Mouse (Mus musculus) megakaryocyte, adult 5-6 weeks (primary cell): Measurements from ENCODE around the gene Zc3h8. TPM values are rescaled to one million over a fixed set of nuclear protein-coding genes. Genes with fewer than 3 reads are reported as not detected.

Source experiments
- ATAC-seq: 2 replicates; pipeline ENCODE4 v1.8.0; 2016; ENCODE audit warnings: mild to moderate bottlenecking, inconsistent platforms; ENCODE audit not compliant: poor library complexity, severe bottlenecking
- total RNA-seq, 2 experiments: library from RNA; stranded (forward) in 1 of 2; stranded (reverse) in 1 of 2; fragments of 153-499, 151-499 nt in 1 of 2; fragments of 221-1000, 200-1000 nt in 1 of 2; gene quantifications; 2 replicates each; pipeline versions ENCODE4 v1.2.3 to v1.2.4; 2015 to 2017

Zc3h8 gene
- 3.9 and 7.9 TPM in 2 replicates for total RNA-seq (2015)
- 4.7 and 6.9 TPM in 2 replicates for total RNA-seq (2017)

DNA sequence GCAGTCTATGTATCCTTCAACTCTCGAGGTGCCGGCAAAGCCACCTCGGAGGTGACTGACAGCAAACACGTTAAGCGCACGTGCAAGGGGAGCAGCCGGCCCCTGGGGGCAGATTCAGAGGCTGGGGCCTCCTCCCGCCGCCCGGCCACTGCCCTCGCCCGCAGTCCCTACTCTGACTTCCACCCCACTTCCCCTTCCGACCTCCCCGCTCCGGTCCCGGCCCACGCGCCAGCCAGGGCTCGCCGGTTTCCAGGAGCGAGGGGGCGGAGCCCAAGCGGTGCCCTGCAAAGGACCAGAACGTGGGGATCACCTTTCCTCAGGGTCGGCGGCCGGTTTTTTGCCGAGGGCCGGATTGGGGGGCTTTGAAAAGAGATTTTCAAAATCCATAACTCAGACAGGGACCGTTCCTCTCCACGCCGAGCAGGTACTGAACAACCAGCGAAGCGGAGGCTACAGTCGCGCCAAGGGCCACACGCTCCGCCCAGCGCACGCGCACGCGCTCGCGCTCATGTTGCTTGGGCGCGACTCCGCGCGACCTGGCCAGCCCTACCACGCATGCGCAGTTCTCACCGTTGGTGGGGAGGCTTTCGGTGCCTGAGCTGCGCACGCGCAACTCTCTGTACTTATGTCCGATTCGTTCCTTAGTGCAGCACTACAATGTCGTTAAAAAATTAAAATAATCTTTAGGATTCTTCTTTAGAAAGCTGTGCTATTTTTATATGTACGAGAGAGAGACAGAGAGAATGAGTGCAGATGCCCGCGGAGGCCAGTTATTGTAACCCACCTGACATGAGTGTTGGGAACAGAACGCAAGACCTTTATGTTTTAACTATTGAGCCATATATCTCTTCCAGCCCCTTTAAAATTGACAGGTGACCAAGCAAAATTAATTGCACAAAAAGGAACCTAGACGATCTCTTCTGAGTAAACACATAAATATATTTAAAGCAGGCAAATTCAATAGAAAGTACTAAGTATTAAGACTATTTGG, at the start of gene Zc3h8:
Zc3h8 (minus strand) TSS at position 540 of the 991 bp plus-strand sequence.
- ATAC-seq = peak; percentile 95

DNA sequence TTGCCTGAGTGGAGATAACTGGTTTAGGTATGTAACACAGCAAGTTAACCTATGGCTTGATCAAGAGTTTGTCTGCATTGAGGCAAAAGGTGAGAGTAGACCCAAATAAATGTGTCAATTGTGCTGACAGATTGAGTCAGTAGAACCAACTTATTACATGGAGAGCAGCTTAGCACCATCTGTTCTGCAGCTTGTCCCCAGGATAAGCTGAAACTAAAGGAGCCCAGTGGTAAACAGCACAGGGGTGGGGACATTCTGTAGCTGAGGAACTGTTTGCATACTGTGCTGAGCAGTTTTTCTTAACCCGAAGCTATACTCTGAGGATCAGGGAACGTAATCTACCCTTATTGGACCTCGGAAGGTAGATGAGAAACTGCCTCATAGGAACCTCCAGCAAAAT, 40.9 kb upstream of the Zc3h8 start:
- no peak for ATAC-seq

DNA sequence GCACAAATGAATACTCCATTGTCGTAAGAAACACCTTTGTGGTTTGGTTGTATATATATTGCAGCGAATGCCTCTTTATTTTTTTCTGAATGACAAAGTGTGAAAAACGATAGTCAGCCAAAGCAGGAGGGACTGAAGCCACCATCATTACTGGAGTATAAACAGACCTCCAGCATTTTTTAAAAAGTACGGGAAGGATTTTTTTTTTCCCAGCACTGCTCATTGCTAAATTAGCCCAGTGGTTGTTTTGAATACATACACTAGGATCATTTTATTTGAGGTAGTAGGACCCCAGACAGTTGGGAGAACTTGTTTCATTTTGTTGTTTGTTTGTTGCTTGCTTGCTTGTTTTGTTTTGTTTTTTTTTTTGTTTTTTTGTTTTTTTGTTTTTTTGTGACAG, 31.7 kb upstream of the Zc3h8 start:
- no peak for ATAC-seq

DNA sequence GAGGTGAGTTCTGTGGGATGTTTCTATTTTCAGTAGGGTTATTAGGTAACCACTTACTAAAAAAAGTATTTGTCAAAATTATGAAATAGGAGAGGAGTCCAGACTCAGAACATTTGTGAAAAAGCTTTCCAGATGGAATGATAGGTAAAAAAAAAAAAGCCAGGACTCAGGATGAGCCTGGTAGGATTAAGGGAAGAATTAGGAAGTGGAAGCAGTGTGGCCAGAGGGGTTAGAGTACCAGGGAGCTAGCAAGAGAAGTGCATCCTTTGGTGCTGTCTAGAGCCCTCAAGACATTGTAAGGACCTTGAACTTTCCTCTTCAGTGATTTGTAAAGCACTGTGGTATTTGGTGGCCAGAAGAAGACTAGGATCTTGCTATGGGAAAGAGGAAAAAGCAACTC, 28.4 kb upstream of the Zc3h8 start:
- ATAC-seq = no peak

DNA sequence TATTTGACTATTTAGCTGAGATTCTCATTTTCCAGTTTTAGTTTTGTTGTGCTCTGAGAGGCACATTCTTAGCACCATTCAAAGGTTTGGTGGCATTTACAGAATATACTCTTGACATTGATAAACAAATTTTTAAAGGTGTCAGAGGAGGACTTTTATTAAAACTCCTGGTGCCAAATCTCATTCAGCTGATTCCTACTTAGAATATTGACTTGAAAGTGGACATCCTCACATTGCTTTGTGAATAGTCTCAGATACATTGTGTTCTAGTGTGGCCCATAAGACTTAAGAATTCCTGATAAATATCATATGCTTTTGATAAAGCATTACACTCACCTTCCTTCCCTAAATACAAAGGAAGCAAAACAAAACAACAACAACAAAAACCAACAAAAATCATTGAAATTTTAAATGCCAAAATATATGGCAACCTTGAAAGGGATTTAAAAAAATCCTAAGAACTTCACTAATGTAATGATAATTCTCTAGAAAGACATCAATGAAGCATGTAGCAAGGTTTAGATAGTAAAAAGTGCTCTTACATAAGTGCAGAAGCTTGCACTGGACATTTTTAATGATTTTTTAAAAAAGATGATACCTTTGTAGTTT, 24.7 kb upstream of the Zc3h8 start:
- no peak for ATAC-seq

DNA sequence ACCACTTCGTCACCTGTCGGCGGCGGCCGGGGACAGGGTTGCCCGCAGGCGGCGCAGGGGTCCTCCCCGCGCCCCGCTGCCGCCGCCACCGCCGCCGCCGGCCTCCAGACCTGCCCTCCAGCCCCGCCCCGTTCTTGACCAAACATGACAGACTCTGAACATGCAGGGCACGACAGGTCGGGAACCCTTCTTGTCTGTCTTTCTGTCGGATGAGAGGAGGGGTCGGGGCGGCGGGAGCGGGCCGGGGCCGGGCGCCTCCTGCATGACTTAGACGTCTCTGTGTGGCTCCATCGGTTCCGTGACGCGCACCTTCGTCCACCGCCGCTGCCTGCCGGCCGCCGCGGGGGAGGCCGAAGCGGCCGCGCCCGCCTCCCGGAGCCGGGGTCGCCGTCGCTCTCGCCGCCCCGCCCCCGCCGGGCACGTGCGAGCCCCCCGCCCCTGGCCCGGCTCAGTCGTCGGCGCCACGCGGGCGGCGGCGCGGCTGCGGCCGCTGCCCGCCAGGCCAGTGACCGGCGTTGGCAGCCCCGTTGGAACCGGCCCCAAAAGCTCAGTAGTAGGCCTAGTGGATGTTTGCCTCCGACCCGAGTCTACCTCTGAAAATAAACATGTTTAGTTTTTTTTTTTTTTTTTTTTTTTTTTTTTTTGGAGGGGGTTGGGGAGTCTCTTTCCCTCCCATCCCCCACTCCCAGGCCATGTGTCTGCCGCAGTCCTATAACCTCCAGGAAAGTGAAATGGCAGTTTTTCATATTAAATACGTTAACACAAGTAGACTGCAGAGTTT, 24.0 kb upstream of the Zc3h8 start, which contains the start of gene Gm10762:
Gm10762 (minus strand) TSS at position 65 of the 781 bp plus-strand sequence.
- ATAC-seq = peak; percentile 59

DNA sequence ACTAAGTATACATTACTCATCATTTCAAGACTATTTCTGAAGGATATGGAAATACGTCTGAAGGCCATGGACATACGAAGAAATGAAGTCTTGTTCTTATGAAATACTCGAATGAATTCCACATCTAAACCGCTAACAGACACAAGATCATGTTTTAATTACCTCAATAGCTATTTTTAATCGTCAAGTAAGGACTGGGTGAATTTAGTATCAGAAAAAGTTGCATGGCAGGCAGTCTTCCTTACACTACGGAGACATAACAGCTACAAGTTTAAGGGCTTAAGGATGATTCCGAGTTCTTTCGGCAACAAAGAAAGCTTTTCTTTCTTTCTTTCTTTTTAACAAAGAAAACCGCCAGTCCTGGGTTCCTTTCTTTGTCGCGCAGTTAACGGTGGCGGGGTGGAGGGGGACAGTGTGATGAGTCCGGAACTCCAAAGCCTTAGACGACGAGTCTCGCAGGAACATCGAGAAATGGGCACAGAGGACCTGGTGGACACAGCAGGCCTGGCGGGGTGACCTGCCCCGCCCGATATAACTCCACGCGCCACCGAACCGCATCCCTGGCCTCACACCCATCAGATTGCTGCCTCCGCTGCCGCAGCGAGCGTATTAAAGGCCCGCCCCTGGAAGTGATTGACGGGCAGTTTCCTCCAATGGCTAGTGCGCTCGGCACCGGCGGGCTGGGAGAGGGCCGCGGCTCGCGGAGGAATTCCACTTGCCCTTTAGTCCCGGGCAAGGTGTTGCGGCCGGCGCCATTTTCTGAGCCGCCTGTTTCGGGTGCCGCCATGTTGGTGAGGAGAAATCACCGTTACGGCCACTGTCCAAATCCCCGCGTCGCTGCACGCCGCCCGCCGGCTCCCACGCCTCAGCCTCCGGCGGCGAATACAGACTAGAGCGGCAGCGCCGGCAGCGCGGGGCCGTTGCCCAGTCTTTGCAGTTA, 23.0 kb upstream of the Zc3h8 start, which contains the start of gene Zc3h6:
Zc3h6 (plus strand) TSS at position 762 of the 940 bp plus-strand sequence.
- ATAC-seq = peak; percentile 97

DNA sequence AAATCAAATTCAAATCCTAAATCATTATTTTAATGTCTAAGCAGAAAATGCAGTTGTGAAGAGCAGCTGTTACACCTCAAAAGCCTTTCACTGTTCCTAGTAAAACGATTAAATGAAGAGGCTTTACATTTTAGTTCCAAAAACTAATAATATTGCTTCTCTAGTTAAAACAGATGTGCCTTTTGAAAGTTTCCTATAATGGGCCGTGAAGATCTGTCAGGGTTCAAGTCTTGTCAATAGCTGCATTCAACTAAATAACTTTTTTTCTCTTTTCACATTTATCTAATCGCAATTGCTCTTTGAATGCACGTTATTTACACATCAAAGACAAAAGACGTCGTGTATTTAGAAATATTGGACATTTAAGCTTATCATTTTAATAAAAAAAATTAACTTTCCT, 22.4 kb upstream of the Zc3h8 start:
- ATAC-seq = no peak

DNA sequence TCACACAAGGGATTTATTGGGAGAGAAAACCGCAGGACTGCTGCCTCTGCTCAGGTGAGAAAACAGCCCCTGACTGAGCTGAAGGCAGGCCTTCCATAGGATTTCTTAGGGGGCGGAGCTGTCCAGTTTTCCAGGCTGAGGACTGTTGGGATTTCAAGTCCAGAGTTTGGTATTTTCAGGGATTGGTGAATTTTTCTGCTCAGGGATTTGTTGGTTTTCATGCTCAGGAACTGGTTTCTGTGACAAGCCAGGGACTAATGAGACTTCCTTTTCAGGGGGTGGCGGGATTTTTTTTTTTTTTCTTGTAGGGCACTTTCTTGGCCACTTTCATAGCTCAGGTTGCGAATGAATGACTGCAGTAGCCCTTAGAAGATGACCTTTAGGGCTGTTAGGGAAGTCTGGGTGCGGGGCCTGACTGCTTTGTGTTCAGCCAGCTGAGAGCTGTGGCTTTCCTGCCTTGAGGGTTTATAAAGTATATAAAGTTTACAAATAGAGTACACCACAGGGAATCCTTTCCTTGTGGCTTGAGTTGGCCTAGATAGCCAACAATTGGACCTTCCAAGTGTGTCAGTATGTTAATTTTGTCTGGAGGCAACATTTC, 21.7 kb upstream of the Zc3h8 start:
- ATAC-seq = no peak

DNA sequence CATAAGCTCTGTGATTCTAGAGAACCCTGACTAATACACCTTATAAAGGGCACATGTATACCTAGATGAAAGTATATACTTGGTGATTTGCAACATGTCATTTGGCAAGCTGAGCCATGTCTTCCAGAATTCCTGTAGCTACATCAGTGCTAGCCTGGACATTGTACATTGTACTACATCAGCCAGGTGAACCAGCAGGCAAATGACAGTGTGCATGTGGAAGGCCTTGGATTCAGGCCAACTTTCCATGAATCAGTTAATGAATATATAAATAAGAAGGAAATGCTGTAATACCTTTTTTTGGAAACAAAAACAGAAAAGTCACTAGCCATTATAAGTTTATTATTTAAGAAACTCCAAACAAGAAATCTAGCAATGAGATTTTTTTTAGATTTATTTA, 10.3 kb upstream of the Zc3h8 start:
- ATAC-seq = no peak

DNA sequence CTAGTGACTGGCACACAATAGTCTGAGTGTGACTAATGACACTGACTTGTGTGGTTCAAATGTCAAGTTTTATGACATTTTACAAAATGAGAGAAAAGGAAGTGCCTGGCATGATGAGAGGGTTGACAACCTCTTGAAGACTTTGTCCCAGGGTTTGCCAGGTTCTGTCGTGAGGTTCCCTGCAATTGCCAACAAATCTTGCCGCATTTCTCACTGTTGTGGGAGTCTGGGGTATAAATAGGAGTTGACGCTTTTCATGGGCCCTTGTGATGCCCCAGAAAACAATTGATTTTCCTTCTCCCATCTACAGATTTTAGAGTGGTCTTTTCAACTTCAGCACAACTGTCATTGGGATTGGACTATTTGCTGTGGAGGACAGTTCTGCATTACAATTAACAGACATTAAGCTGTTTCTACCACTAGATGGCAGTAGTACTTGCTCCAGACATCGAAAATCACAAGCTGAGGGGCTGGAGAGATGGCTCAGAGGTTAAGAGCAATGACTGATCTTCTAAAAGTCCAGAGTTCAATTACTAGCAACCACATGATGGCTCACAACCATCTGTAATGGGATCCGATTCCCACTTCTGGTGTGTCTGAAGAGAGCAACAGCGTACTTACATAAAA, 4.2 kb upstream of the Zc3h8 start:
- ATAC-seq = peak; percentile 57

DNA sequence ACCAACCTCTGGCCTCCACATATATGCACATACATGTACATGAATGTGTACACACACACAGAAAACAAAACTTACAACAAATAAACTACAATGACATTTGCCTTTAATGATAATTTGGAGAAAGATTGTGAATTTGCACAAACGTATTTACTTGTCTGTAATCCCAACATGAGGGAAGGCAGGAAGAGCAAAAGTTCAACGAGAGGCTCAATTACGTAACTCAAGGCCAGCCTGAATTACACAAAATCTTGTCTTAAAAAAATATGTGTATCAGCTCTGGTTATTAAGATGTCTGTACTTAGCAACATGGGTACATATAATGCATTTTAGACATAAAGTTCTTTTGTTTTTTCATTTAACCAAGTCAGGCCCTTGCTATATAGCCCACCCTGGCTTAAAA, 7.6 kb downstream of the Zc3h8 start:
- no peak for ATAC-seq

DNA sequence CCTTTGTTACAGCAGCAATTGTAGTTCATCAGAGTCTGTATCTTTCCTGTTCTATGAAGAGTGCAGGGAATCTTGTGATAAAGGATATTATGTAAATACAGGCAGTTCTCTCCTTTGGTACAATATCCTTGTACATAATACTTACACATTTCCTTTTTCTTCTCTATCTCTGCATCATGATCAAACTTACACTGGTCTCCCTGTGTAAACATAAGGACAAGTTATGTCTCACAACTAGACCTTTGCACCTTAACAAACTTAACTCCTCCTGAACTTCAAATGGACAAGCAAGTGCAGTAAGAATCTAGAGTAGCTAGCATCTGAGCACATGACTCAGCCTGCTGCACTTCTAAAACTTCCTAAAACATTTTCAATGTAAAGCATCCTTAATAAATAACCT, 13.2 kb downstream of the Zc3h8 start:
- no peak for ATAC-seq

DNA sequence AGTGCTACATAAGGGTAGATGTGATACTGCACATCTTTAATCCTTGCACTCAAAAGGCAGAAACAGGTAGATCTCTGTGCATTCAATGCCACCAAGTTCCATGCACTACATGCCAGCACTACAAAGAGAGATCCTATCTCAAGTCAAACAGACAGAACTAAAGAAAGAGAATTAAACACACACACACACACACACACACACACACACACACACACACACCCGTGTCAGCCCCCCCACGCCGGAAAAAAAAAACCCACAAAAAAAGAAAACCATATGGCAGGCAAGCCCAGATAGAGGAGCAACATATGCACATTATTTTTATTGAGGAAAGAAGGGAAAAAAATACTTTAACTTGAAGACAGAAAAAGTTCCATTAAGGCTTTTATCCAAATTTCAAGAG, 15.4 kb downstream of the Zc3h8 start:
- no peak for ATAC-seq

DNA sequence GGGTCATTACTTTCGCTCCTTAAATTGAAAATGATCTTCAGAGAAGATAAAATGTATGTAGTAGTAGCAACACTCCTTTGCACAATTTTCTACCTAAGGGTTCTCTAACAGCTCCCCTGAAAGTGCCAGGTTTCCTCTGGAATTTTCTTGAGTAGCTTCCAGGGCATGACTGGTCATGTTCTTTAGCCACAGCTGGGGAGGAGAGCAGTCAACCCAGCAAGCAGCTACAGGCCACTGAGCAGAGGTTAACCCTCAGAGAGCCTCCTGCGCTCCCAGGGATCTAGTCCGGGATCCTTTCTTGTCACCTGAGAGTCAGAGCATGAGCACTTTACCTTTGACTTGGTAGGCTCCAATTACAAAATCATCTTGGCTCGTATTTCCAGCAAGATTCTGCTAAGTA, 19.1 kb downstream of the Zc3h8 start:
- no peak for ATAC-seq

DNA sequence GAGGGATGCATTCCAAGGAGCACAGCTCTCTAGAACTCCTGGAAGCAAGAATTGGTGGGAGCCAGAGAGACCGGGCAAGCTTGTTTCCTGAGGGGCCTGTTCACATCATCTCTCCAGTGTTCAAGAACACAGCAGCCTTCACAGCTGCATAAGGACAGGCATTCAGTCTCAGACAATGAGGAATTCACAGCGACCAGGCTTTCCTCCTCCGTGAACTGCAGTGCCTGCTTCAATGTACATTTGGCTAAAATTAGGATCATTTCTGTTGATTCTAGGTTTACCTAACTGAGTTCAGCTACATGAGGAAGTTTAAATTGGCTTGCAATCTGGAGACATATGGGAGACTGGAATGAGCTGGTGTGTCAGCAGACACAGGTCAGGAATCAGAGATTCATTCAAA, 27.3 kb downstream of the Zc3h8 start:
- no peak for ATAC-seq

DNA sequence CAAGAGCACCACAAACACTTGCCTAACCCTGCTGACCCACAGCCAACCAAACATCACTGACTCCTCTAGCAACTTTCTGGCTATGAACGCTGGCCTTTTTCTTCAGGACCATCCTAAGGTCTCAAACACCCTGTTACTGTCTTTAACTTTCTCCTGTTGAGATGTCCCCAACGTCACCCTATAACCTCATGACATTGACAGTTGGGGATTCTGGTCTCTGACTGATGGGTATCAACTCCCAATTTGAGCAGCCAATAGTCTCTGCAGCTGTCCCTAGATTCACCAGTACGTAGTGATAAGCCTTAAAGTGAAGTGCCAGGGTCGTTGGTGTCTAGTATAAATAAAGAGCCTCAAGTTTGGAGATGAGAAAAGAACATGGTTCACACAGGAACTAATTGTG, 28.9 kb downstream of the Zc3h8 start:
- no peak for ATAC-seq

DNA sequence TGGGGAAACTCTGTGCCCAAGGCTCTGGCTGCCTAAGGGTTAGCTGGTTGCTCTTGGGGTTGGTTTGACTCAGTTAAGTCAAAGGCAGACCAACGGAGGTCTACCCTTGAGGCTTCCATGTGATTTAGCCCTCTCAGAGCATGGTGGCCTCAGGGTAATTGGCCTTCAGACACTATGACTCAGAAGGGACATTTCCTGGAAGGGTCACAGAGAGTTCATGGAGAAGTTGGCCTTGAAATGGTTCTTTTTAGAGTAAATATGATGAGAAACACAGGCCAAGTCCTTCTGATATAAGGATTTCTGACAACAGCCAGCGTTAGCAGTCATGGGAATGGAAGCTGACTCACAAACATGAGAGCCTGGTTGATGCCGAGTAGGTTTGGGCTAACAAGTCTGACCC, 40.2 kb downstream of the Zc3h8 start:
- ATAC-seq = no peak

DNA sequence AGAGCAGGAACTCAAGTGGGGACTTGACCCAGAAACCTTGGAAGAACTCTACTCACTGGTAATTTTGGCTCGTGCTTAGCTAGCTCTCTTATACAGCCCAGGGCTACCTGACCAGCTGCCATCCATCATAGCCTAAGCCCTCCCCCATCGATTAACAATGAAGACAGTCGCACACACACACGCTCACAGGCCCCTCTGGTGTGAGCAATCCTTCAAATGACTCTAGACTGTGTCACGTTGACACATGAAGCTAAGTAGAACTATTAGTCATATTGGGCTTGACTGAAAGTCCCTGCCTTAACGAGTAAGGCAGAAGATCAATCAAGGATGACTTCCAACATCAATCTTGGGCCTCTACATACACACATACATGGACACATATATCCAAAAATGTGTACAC, 41.0 kb downstream of the Zc3h8 start:
- ATAC-seq = no peak
